Mouse (Mus musculus): ENCODE measurements around the gene Cpvl. TPM values are rescaled to one million over a fixed set of nuclear protein-coding genes. Genes with fewer than 3 reads are reported as not detected.

The Cpvl gene
- total RNA-seq, 2 experiments from 2014 or later, result not detected

- no peak for ATAC-seq (replicated peaks; ENCODE audit: low FRiP score, poor library complexity, severe bottlenecking)
Observed at GRCm38 (mm10) chr6:53973468-53973867, 5.0 kb downstream of the Cpvl start.

- no peak for ATAC-seq (replicated peaks; ENCODE audit: low FRiP score, poor library complexity, severe bottlenecking)
Observed at GRCm38 (mm10) chr6:53972238-53972743, 6.2 kb downstream of the Cpvl start.

- no peak for ATAC-seq (replicated peaks; ENCODE audit: low FRiP score, poor library complexity, severe bottlenecking)
Observed at GRCm38 (mm10) chr6:53971729-53972128, 6.7 kb downstream of the Cpvl start.

GRCm38 (mm10) chr6:53969081-53969480, 9.4 kb downstream of the Cpvl start:
- no peak for ATAC-seq (replicated peaks; ENCODE audit: low FRiP score, poor library complexity, severe bottlenecking)

GRCm38 (mm10) chr6:53968550-53968949, 9.9 kb downstream of the Cpvl start:
- ATAC-seq (replicated peaks; ENCODE audit: low FRiP score, poor library complexity, severe bottlenecking), result no peak

- ATAC-seq (replicated peaks; ENCODE audit: low FRiP score, poor library complexity, severe bottlenecking), result no peak
Observed at GRCm38 (mm10) chr6:53966595-53966994, 11.9 kb downstream of the Cpvl start.

- no peak for ATAC-seq (replicated peaks; ENCODE audit: low FRiP score, poor library complexity, severe bottlenecking)
Observed at GRCm38 (mm10) chr6:53965900-53966299, 12.6 kb downstream of the Cpvl start.

- ATAC-seq (replicated peaks; ENCODE audit: low FRiP score, poor library complexity, severe bottlenecking), result no peak
Observed at GRCm38 (mm10) chr6:53963906-53964496, 14.5 kb downstream of the Cpvl start.

- no peak for ATAC-seq (replicated peaks; ENCODE audit: low FRiP score, poor library complexity, severe bottlenecking)
Observed at GRCm38 (mm10) chr6:53962006-53962405, 16.5 kb downstream of the Cpvl start.

- ATAC-seq (replicated peaks; ENCODE audit: low FRiP score, poor library complexity, severe bottlenecking), result no peak
Observed at GRCm38 (mm10) chr6:53959826-53960225, 18.6 kb downstream of the Cpvl start.

GRCm38 (mm10) chr6:53958321-53958720, 20.1 kb downstream of the Cpvl start:
- ATAC-seq (replicated peaks; ENCODE audit: low FRiP score, poor library complexity, severe bottlenecking), result no peak

GRCm38 (mm10) chr6:53956513-53956912, 22.0 kb downstream of the Cpvl start:
- ATAC-seq (replicated peaks; ENCODE audit: low FRiP score, poor library complexity, severe bottlenecking), result no peak

- no peak for ATAC-seq (replicated peaks; ENCODE audit: low FRiP score, poor library complexity, severe bottlenecking)
Observed at GRCm38 (mm10) chr6:53955846-53956245, 22.6 kb downstream of the Cpvl start.

GRCm38 (mm10) chr6:53955271-53955670, 23.2 kb downstream of the Cpvl start:
- no peak for ATAC-seq (replicated peaks; ENCODE audit: low FRiP score, poor library complexity, severe bottlenecking)

- no peak for ATAC-seq (replicated peaks; ENCODE audit: low FRiP score, poor library complexity, severe bottlenecking)
Observed at GRCm38 (mm10) chr6:53954106-53954505, 24.4 kb downstream of the Cpvl start.

- ATAC-seq (replicated peaks; ENCODE audit: low FRiP score, poor library complexity, severe bottlenecking), result no peak
Observed at GRCm38 (mm10) chr6:53953348-53953747, 25.1 kb downstream of the Cpvl start.

- ATAC-seq (replicated peaks; ENCODE audit: low FRiP score, poor library complexity, severe bottlenecking), result no peak
Observed at GRCm38 (mm10) chr6:53951421-53951820, 27.1 kb downstream of the Cpvl start.

GRCm38 (mm10) chr6:53950876-53951275, 27.6 kb downstream of the Cpvl start:
- no peak for ATAC-seq (replicated peaks; ENCODE audit: low FRiP score, poor library complexity, severe bottlenecking)

GRCm38 (mm10) chr6:53948388-53949035, 30.0 kb downstream of the Cpvl start:
- no peak for ATAC-seq (replicated peaks; ENCODE audit: low FRiP score, poor library complexity, severe bottlenecking)

- no peak for ATAC-seq (replicated peaks; ENCODE audit: low FRiP score, poor library complexity, severe bottlenecking)
Observed at GRCm38 (mm10) chr6:53944887-53945286, 33.6 kb downstream of the Cpvl start.

GRCm38 (mm10) chr6:53944417-53944816, 34.1 kb downstream of the Cpvl start:
- no peak for ATAC-seq (replicated peaks; ENCODE audit: low FRiP score, poor library complexity, severe bottlenecking)

Data from erythroblast, adult 5-6 weeks (primary cell).